Mouse (Mus musculus) cortical plate, adult 2 months (tissue): ENCODE results near the gene Nat9.

Source experiments
- CTCF ChIP-seq: fragments of 200-500 bp; IDR thresholded peaks from 2 replicates; pipeline ENCODE4 v1.5.1; 2011; ENCODE audit warnings: mild to moderate bottlenecking, control low read depth, low read length; ENCODE audit not compliant: insufficient read depth; ENCODE audit errors: extremely low read depth
- POLR2A ChIP-seq: fragments of 200-500 bp; IDR thresholded peaks from 2 replicates; pipeline ENCODE4 v1.6.1; 2011; ENCODE audit warnings: mild to moderate bottlenecking, low read length, control low read depth; ENCODE audit not compliant: insufficient read depth; ENCODE audit errors: extremely low read depth

- TF ChIP-seq CTCF (no peak), POLR2A (no peak)
Measured at GRCm38 (mm10) chr11:115229021-115229930, 41.6 kb upstream of the Nat9 start.
